Mouse (Mus musculus) CD8-positive naive resting alpha-beta T cell, adult 2 months (primary cell): Measurements from ENCODE around the gene Ptprd.

ENCODE experiments used
- DNase-seq, 2 experiments: peaks; one replicate each; pipeline ENCODE4 v3.0.0; 2022; ENCODE audit warnings: low read depth in 2 of 2, low spot score in 2 of 2

Ptprd gene

GRCm38 (mm10) chr4:76337926-76338325 is 1873.8 kb downstream of the Ptprd start:
- no peak for DNase-seq

- no peak for DNase-seq
These were observed 1884.4 kb downstream of the Ptprd start for GRCm38 (mm10) chr4:76327346-76327745.

- no peak for DNase-seq
These were observed 1886.1 kb downstream of the Ptprd start for GRCm38 (mm10) chr4:76325646-76326045.

- DNase-seq, result no peak
These were observed 1886.8 kb downstream of the Ptprd start for GRCm38 (mm10) chr4:76324928-76325327.

GRCm38 (mm10) chr4:76324509-76324908 is 1887.3 kb downstream of the Ptprd start:
- DNase-seq, result no peak

GRCm38 (mm10) chr4:76319874-76320273 is 1891.9 kb downstream of the Ptprd start:
- DNase-seq, result no peak

GRCm38 (mm10) chr4:76315977-76316376 is 1895.8 kb downstream of the Ptprd start:
- DNase-seq, result no peak

GRCm38 (mm10) chr4:76313749-76314148 is 1898.0 kb downstream of the Ptprd start:
- no peak for DNase-seq

GRCm38 (mm10) chr4:76312593-76312992 is 1899.2 kb downstream of the Ptprd start:
- DNase-seq, result no peak

- no peak for DNase-seq
These were observed 1905.8 kb downstream of the Ptprd start for GRCm38 (mm10) chr4:76305987-76306386.

- no peak for DNase-seq
These were observed 1914.4 kb downstream of the Ptprd start for GRCm38 (mm10) chr4:76297375-76297774.

GRCm38 (mm10) chr4:76292733-76293357 is 1918.9 kb downstream of the Ptprd start:
- DNase-seq, result no peak

GRCm38 (mm10) chr4:76290484-76290818 is 1921.3 kb downstream of the Ptprd start:
- DNase-seq, result no peak

- DNase-seq, result no peak
These were observed 1921.9 kb downstream of the Ptprd start for GRCm38 (mm10) chr4:76289612-76290483.

GRCm38 (mm10) chr4:76286016-76286415 is 1925.7 kb downstream of the Ptprd start:
- no peak for DNase-seq

- no peak for DNase-seq
These were observed 1928.9 kb downstream of the Ptprd start for GRCm38 (mm10) chr4:76282886-76283285.

- DNase-seq, result no peak
These were observed 1949.0 kb downstream of the Ptprd start for GRCm38 (mm10) chr4:76262727-76263126.

GRCm38 (mm10) chr4:76260686-76261085 is 1951.1 kb downstream of the Ptprd start:
- DNase-seq, result no peak

GRCm38 (mm10) chr4:76260286-76260685 is 1951.5 kb downstream of the Ptprd start:
- DNase-seq, result no peak

GRCm38 (mm10) chr4:76259636-76260035 is 1952.1 kb downstream of the Ptprd start:
- no peak for DNase-seq

- no peak for DNase-seq
These were observed 1967.4 kb downstream of the Ptprd start for GRCm38 (mm10) chr4:76244371-76244770.

- no peak for DNase-seq
These were observed 1970.2 kb downstream of the Ptprd start for GRCm38 (mm10) chr4:76241542-76241941.

GRCm38 (mm10) chr4:76241140-76241539 is 1970.6 kb downstream of the Ptprd start:
- no peak for DNase-seq
